Comparison of ENCODE assay signal across 9 mouse cellular contexts in genomic region chr13:24499505-24499904, GRCm38 (mm10).
DNase-seq lines count a peak whose midpoint lies in the region; ATAC-seq and TF ChIP-seq lines count a peak whose summit lies in the region.
"Had no signal": no experiment of that assay in that cellular context is flagged by ENCODE, and none has a peak within 500 bp of the region (broad histone marks: within the 10 kb centered on the region; RNA-seq: fewer than 3 reads in every experiment).

No protein-coding gene starts in this region.

- no peak overlapping the region for H3K27ac ChIP-seq in left cerebral cortex, adult 2 months
- H3K27ac ChIP-seq in lung, postnatal 0 days (ENCODE audit: low read length) = no peak overlapping the region
- no peak overlapping the region for H3K27ac ChIP-seq in midbrain, embryonic 15.5 days
- H3K27ac ChIP-seq: macrophage had no signal

- H3K4me1 ChIP-seq in lung, postnatal 0 days (ENCODE audit: insufficient read depth, low read depth, low read length) = no peaks in the 10 kb centered on the region
- peaks cover 11% of the 10 kb centered on the region for H3K4me1 ChIP-seq in midbrain, embryonic 15.5 days

- H3K4me2 ChIP-seq in lung, postnatal 0 days (replicated peaks; ENCODE audit: low read depth, low read length) = no peak overlapping the region
- no peak overlapping the region for H3K4me2 ChIP-seq in midbrain, embryonic 15.5 days

- H3K9me3 ChIP-seq in lung, postnatal 0 days (ENCODE audit: low read length) = no peaks in the 10 kb centered on the region
- no peaks in the 10 kb centered on the region for H3K9me3 ChIP-seq in midbrain, embryonic 15.5 days

- no peak for TF ChIP-seq EP300 in lung, postnatal 0 days (IDR thresholded peaks at IDR 0.05)

- peak; percentile 36 for DNase-seq in adrenal gland, postnatal 14 days
- no peak for DNase-seq in adrenal gland, adult 8-10 months
- DNase-seq in left cerebral cortex, adult 2 months (ENCODE audit: extremely low spot score in 1 of 2, low spot score in 2 of 2) = peak; percentile 31 to 33
- DNase-seq in left cerebral cortex, postnatal 4 days = no peak
- peak; percentile 60 for DNase-seq in embryo, embryonic 11 days
- DNase-seq in lung, postnatal 0 days (ENCODE audit: low spot score) = peak; percentile 53
- DNase-seq in cerebellum, adult 8-10 months = no peak

- H3K36me3 ChIP-seq in lung, postnatal 0 days (ENCODE audit: insufficient read depth, low read length) = no peaks in the 10 kb centered on the region
- H3K36me3 ChIP-seq in midbrain, embryonic 15.5 days (replicated peaks) = no peaks in the 10 kb centered on the region

- ATAC-seq in lung, postnatal 0 days = no peak
- no peak for ATAC-seq in midbrain, embryonic 15.5 days (replicated peaks)

- no peak overlapping the region for H3K4me3 ChIP-seq in left cerebral cortex, adult 2 months
- H3K4me3 ChIP-seq in lung, postnatal 0 days (ENCODE audit: low read depth, low read length) = no peak overlapping the region
- H3K4me3 ChIP-seq in midbrain, embryonic 15.5 days = no peak overlapping the region

- peak; percentile 69 for TF ChIP-seq CTCF in left cerebral cortex, adult 2 months (IDR thresholded peaks at IDR 0.05)
- peak; percentile 73 for TF ChIP-seq CTCF in lung, postnatal 0 days (IDR thresholded peaks at IDR 0.05)

- 44% methylated on average over 3 of the region's 3 CpGs for WGBS in lung, postnatal 0 days
- WGBS in midbrain, embryonic 15.5 days = 44% methylated on average over 3 of the region's 3 CpGs

- intact Hi-C loops in left cerebral cortex, adult 2 months (cut with DNase I) = loop anchor here (5.0 kb wide), 1 partner anchor 188 kb away; no protein-coding TSS in a partner anchor
- intact Hi-C loops in left cerebral cortex, postnatal 4 days (cut with DNase I) = no loop called here

- no peak overlapping the region for H3K9ac ChIP-seq in lung, postnatal 0 days (replicated peaks; ENCODE audit: low read depth)
- H3K9ac ChIP-seq in midbrain, embryonic 15.5 days = no peak overlapping the region

- no peaks in the 10 kb centered on the region for H3K27me3 ChIP-seq in lung, postnatal 0 days (replicated peaks; ENCODE audit: insufficient read depth, low read length)
- no peaks in the 10 kb centered on the region for H3K27me3 ChIP-seq in midbrain, embryonic 15.5 days (replicated peaks)

Comparison
In these comparisons a context has a peak if more than half of its experiments do, and no peak if none do; other contexts are left out.
1. DNase-seq: peak in adrenal gland, postnatal 14 days (single experiment), left cerebral cortex, adult 2 months (2 of 2), embryo, embryonic 11 days (single experiment) and lung, postnatal 0 days (single experiment); none in adrenal gland, adult 8-10 months (single experiment), left cerebral cortex, postnatal 4 days (single experiment) and cerebellum, adult 8-10 months (single experiment).